Mouse (Mus musculus) adrenal gland, adult 8-10 months (tissue): ENCODE data around the gene Fam81a. TPM values are rescaled to one million over a fixed set of nuclear protein-coding genes. Genes with fewer than 3 reads are reported as not detected.
A peak's percentile ranks its signal among the peaks of the same experiment; 100 is the strongest.

ENCODE experiments used
- DNase-seq: peaks from one replicate; pipeline ENCODE4 v3.0.0; 2022
- total RNA-seq, 4 experiments: library from RNA; stranded (reverse); gene quantifications; 2 replicates each; pipeline ENCODE4 v1.2.4; 2022

Fam81a gene
- 1 to 10 TPM; 2.1 to 2.9 (median 2.5) TPM for total RNA-seq

DNA sequence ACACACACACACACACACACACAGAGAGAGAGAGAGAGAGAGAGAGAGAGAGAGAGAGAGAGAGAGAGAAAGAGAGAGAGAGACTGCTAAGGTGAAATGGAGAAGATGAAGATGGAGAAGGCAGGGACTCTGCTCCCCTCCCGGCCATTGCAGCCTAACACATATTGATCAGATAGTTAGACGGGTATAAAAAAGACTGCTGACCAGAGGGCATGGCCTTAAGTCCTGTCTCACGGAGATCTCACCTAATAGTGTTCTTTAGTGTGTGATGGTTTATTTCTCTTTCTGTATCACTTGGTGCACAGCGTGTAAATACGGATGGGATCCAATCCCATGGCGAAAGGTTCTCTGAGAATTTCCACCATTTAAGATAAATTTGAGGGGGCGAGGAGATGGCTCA, at the start of gene Fam81a:
Gene Fam81a (minus strand): TSS at position 101 of the 400 bp plus-strand sequence.
- no peak for DNase-seq

DNA sequence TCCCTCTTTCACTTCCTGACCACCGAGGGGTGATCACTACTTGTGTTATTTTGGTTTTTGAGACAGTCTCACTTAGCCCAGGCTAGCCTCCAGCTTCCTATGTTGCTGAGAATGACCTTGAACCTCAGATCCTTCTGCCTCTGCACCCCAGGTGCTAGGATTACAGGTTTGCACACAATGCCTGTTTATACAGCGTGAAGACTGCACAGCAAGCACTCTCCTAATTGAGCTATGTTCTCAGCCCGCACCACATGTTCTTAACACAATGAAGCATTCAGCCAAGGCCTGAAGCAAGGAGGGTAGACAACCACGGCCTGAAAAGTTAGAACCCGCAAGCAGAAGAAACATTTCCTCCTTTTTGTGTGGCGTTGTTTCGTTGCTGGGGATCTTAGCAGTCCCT, 40.3 kb upstream of the Fam81a start:
- DNase-seq, result no peak

DNA sequence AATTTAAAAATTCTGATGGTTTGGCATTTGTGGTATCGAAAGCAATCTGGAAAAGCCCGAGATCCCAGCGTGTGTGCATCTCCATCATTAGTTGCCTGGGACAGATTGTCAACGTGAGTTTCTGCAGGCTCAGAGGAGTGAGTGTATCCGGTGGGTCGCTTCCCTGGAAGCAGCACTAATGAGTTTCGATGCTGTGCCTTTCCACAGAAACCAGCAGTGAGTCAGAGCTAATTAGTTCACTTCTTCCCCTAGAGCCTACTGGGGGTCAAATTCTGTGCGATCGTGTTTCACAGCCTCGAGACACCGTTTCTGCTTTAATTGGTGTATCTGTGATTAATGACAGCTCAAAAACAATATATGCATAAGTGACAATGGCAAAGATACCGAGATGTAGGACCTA, 39.4 kb upstream of the Fam81a start:
- no peak for DNase-seq

DNA sequence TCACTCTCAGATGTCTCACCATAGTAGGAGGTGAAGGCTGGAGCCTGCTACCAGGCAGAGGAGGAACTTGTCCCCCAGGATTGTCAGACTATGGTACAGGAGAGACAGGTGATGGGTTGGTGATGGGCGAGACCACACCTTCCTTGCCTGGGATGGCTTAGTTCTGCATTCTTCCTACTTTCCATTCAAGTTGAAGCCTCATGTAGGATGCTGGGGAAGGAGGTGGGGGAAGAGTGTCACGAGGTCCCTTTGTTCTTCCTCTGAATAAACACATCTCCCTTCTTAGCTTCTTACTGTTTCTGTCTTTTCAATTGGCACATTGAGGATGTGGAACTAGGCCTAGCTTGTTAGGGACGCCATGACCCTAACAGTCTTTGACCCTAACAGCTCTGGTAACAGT, 33.9 kb upstream of the Fam81a start:
- DNase-seq, result no peak

DNA sequence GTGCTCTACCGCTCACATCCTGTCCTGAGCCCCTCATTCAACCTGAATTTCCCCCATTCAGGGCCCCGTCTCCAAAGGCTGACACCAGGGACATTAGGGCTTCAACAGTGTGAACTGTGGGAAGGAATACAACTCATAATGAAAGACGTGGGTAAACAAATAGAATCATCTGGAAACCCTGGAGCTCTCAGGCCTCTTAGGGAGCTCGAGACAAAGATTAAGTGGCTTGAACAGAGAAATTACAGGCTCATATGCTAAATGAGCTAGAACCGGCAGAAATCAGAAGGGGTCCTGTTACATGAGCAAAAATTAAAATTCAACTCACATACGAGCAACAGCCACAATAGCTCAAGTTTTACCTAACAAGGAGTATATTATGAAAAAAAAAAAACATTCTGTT, 32.5 kb upstream of the Fam81a start:
- no peak for DNase-seq

DNA sequence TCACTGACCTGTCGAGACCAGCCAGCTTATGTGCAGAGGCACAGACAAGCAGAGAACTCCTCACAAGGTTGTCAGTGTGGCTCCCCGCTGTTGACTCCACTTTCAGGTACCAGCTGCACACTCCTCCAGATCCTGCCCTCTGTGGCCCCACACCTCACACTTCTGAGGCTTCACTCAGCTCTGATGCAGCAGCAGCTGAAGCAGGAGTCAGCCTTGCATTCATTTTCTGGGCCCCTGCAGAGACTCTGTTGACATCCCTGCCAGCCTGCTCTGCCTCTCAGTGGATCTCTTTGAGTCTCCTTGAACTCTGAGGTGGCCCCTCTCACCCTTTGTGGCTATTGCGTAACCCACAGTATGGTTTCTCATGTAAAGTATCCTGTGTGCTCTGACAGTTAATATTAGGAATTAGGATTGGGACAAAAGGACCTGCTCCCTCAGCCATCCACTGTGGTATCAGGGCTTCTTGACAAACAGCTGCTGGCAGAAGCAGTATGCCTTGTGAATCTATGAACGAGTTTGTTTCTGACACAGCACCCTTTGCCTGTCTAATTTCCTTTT, 32.0 kb upstream of the Fam81a start:
- DNase-seq, result no peak

DNA sequence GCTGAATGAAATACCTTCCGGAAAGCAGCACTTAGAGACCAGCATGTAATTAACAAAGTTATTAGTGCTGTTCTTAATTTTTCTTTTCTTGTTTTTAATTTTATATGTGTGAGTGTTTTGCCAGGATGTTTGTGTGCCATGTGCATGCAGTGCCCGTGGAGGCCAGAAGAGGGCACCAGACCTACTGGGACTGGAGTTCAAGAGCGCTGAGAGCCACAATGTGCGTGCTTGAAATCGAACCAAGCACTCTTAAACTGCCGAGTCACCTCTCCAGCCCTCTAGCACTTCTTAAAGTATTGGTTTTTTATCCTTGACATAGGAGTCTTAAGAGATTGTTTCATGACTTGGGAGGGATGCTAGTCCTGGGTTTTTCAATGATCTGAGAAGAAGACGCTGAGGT, 26.6 kb upstream of the Fam81a start:
- no peak for DNase-seq

DNA sequence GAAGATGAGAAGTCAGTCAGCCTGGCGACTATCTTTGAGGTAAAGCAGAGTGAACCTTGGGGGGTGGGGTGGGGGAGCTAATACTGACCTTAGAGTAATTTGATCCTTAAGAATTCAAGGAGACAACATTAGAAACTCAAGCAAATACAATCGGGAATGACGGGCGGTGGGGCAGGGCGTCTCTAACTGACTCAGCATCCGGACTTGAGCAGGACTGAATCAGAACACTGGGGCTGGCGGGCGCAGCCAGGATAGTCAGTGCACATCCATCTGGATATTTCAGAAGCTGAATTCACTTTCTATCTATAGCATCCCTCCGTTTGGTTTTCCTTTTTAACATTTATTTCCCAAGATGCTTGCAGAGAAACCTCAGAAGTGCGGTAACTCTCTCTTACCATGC, 17.7 kb upstream of the Fam81a start:
- no peak for DNase-seq

DNA sequence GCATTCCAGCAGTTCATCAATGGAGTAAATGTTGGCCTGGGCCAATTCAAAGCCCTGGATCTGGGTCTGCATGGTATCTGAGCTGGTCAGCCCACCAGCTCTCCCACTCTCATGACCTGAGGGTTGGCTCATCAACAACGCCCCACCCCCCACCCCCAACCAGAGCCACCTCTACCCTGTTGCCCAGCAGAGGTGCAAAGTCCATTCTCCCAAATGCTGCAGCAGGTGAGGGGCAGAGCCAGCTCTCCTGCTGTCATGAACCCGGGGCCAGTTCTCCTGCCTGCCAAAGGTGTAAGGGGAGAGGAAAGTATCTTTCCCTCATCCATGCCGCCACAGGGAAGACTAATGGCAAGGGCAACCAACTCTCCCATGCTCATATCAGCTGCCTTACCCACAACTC, 5.3 kb upstream of the Fam81a start:
- no peak for DNase-seq

DNA sequence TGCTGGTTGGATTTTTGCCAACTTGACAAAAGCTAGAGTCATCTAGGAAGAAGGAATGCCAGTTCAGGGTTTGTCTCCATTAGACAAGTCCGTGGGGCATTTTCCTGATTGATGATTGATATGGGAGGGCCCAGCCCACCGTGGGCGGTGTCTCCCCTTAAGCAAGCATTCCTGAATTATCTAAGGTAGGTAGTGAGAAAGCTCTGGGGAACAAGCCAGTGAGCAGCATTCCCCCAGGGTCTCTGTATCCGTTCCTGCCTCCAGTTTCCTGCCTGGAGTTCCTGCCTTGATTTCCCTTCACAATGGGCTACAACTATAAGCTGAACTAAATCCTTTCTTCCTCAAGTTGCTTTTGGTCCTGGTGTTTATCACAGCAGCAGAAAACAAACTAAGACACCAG, 3.1 kb upstream of the Fam81a start:
- DNase-seq, result no peak

DNA sequence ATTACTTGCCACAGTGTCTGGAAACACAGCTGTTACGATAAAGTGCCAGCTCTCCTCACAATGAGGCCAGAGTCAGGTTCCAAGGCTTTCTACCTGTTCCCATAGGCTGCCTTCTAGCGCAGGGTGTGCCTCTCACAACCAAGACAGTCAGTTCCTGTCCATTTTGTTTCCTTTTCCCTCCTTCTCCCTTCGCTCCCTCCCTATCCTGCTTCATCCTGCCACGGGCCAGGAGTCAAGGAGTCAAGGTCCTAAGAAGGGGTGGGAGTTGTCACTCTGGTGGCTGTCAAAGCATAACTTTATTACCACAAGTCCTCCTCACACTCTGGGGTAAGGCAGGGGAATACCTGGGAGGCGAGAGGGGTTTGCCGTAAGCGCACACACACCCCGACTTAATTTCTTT, 966 bp upstream of the Fam81a start:
- DNase-seq, result no peak

DNA sequence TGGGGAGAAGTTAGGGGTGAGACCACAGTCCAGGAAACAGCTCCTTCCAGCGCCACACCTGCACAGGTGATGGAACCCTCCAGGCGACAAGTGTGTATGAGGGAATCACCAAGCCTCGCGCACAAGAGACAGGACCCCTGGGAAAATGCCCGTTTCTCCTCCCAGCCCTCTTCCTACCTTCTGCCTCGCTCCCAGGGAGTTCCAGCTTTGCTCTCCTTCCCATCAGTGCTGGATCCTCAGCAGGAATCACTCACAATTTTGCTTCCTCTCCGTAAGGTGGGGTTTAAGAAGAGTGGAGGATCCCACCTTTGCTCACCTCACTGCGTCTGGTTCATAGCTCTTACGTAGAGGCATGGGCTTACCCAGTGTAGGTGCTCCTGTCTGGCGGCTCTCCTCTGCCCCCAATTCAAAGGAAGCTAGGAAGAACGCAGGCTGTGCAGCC, 454 bp downstream of the Fam81a start:
- DNase-seq, result no peak

DNA sequence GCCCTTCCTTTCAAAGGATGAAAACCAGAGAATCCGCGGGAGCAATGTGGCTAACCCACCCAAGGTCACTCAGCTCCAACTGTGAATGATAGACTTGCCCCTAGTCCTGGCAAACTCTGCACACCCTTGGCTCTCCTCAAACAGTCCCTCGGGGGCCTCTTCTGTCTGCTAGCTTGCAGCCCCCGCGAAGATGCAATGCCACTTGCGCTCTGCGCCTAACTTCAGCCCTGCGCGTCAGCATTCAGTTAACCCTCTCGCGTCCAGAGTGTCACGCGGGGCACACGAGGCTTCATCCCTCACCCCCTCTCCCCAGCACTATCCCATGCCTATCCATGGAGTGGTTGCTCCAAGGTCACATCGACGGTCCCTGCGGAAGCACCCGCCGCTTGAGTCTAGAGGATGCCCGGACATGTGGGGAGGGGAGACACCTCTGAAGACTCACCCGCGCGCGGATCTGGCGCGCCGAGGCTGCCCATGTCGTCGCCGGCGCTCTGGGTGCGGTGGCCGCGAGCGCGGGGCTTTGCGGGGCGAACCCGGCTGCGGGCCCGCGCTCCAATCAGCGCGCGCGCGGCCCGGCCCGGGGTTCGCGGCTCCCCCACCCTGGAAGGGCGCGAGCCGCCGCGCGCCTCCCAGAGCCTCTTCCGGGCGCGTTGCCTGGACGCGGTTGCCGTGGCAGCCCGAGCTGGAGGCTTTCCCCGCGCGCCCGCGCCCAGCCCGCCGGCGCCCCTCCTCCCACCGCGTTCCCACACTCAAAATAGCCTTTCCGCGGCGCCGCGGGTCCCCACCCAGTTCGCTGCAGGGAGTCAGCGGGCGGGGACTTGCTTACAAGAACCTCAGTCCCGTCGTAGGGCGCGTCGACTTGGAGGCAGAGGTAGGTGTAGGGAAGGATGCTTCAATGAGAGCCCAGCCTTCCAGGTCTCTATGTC, 1.2 kb downstream of the Fam81a start:
- peak; percentile 10 for DNase-seq

DNA sequence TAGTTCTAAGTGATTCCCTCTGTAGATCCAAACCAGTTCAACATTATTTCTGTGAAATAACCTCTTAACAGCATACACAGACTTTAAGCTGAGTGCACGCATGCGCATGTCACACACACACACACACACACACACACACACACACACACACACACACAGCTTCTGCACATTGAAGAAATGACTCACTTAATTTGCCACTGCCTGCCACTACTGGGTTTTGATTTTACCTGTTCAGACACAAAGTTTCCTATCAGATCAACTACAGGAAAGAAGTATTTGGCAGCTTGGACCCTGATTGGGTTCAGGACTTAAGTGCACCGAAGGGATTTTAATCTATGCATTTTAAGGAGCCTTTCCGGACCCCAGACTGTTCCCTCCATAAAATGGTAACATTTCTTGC, 2.0 kb downstream of the Fam81a start:
- DNase-seq, result no peak

DNA sequence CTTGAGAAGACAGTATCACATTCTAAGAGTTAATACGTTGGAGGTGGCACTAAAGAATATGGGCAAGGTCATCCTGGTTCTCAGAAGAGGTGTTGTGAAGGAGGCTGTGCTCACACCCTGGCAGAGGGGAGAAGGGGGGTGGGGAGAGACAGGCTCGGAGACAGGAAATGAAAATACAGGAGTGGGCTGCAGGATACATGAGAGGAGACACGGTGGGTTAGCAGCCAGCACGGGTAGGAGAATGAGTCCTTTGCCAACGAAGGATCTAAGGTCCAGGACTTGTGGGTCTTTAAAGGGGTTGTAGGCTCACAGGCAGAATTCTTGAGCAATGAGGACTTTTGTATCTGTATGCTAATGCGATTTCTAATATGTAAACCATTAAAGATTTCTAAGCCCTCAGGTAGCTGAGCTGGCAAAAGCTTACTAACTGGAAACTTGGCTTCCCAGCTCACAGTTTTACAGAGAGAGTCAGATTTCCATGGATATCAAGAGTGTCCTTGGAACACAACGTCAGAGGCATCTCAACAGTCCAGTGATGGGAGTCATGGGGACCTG, 3.0 kb downstream of the Fam81a start:
- DNase-seq, result no peak

DNA sequence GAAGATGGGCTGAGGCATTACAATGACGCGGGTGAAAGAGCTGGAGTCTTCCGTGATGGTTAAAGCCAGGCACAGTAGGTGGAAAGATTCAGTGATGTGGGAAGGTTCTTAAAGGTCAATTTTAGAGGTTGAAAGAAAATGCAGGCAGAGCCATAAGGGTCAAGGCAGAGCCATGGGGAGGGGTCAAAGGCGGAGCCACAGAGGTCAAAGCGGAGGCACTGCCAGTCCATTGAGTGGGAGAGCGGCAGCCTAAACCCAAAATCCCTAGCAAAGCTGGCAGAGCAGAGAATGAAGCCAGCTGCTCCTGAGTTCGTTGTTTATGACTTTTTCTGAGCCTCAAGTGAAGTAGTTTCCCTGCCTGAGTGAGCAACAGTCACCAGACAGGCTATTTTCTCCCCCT, 3.8 kb downstream of the Fam81a start:
- DNase-seq, result no peak

DNA sequence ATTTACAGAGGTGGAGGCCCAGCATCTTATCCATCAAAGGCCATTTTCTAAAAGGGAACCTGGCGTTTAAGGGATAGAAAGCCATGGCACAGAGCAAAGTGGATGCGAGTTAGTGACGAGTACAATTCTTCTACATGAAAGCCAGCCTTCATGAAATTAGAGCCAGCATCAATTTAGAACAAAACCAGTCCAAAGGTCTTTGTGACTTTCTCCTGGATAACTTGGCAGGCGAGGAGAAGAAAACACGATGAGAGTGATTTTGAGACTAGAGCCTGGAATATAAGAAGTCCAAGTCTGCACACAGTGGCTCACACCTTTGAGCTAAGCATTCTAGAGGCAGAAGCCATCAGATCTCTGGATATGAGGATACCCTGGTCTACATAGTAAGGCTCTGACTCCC, 4.4 kb downstream of the Fam81a start:
- DNase-seq, result no peak

DNA sequence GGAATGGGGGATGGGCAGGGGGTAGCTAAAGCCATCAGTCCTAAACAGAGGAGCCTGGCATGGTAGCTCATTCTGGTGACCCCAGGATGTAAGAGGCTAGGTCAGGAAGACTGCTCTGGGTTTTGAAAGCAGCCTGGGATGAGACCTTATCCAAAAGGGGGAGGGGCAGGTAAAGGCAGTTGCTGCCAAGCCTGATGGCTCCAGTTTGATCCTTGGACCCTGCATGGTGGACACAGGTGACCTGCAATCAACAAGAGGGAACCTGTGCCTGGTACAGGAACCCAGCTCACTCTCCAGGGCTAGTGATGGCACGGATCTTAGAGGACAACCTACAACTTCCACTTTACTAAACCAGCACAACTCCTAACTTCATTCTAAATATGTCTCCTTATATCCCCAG, 7.2 kb downstream of the Fam81a start:
- no peak for DNase-seq

DNA sequence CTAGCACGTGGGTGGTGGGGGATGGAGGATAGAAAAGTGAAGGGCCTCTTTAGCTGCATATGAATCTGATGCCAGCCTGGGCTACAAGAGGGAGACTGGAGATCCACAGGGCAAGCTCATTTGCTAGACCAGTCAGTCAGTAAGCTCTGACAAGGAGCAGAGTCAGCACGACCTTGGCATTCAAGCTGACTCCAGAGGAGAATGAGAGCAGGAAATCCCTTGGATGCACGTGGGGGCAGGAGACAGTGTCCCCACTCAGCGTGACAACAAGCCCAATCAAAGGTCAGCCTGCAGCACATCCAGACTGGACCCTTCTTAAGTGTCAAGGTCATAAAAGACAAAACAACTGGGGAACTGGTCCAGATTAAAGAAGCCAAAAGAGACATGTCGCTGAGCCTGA, 7.6 kb downstream of the Fam81a start:
- no peak for DNase-seq

DNA sequence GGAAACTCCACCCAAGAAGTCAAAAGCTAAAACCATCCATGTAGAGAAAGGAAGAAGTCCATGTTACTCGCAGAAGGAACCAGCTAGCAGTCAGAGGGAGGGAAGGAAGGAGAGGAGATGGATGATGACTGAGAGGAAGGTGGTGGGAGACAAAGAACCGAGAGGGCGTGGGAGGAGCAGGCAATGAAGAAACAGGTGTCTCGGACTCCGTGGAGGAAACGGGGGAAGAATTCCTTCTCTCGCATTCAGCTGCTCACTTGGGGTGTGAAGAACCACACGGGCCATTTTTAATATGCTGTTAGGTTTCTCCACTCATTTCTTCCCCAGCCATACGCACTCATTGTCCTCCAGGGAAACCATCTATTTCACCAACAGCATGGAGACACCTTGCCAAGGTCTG, 8.1 kb downstream of the Fam81a start:
- no peak for DNase-seq

DNA sequence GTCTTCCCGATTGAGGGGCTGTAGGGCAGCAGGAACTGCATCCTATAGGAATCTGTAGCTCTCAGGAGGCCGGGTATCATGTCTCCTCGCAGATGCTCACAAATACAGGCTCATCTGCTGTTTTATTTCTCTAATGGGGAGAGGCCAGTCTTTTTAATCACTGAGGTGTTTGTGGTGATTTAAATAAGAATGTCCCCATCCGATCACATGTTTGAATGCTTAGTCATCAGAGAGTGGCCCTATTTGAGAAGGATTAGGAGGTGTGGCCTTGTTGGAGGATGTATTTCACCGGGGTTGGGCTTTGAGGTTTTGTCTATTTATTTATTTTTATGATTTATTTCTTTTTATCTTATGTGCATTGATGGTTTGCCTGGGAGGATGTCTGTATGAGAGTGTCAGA, 11.6 kb downstream of the Fam81a start:
- DNase-seq, result no peak

DNA sequence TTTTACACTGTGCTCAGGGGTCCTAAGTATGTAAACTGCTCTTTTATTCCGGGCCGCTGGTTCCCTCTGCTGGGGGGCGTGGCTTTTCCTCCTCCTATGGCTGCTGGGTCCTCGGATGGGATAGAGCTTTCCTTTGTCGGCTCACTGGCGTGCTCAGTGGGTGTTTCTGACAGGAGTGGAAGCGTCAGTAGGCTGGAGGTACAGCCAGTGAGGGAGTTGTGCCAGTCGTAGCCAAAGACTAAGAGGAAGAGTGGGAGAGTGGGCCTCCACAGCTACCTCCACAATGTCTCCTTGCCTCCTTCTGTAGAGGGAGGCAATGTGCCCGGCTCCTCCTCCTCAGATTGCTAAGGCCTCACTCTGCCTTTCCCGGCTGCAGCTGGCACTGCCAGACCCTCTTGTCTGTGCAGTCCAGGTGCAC, 30.5 kb downstream of the Fam81a start:
- DNase-seq, result no peak

DNA sequence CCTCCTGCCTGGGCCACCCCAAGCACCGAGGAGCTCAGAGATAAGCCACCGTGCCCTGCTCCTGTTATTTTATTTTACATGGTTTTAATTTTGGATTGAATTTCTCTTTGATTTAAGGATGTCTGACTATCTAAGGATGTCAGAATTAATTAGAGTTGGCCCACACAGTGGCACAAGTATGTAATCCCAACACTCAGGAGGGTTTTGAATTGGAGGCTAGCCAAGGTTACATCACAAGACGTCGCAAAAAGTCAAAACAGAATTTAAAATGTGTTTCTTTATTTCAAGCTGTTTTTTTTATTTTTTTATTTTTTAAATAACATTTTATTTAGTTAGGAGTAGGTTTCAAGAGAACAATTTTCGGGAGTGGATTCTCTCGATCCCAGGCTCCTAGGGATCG, 31.5 kb downstream of the Fam81a start:
- DNase-seq, result no peak

DNA sequence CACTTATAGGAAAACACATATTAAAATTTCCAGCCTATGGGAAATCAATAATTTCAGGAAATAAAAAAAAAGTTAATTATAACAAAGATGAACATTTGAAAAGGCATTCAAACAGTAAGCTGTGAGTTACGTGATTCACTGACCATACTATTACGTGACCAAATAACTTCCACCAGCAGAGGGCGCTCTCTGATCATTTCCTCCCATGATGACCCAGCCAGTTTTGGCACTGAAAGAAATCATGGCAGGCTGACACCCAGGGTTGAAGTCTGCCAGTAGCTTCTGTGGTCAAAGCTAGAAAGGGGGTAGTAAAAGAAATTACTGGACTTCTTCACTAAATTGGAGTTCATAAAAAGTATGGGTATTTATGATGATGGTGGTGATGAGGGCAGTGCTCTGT, 33.1 kb downstream of the Fam81a start:
- peak; percentile 66 for DNase-seq
